Mouse (Mus musculus): Measurements from ENCODE around the gene B4galnt2. TPM values are rescaled to one million over a fixed set of nuclear protein-coding genes. Genes with fewer than 3 reads are reported as not detected.

B4galnt2 gene
- total RNA-seq, 1 experiment = 1.5 TPM

DNA sequence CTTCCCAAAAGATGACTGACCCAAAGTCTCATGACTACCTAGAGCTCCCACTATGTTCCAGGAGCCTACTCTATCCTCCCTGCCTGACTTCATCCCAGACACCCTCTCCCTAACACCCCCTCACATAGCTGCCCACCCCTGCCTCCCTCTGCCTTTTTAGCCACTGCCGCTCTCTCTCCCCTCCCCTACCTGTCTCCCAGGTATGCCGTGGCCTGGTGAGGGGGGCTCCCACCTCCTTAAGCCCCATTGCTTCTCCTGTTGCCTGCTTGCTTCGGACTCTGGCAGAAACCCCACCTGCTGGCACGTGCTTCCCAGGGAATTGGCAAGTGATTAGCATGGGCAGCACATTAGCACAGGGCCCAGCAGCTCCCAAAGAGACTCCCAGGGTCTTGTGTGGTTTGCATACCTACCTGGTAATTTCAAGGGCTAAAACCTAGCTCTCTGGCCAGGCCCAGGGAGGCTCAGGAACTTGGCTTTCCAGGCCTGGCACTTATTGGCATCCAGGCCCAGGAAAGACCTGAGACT is 85.1 kb downstream of the B4galnt2 start:
- Histone ChIP-seq H3K27ac (ENCODE audit: insufficient read depth, low read depth, low read length, poor library complexity, severe bottlenecking) (no peak overlapping the region), H3K9me3 (ENCODE audit: control insufficient read depth, insufficient read depth, low read depth, low read length) (no peaks in the 10 kb centered on the region), H3K9ac (ENCODE audit: insufficient read depth, low read depth, low read length, poor library complexity, severe bottlenecking) (no peak overlapping the region), H3K4me3 (ENCODE audit: insufficient read depth in 1 of 2, low read depth in 1 of 2, low read length in 2 of 2, poor library complexity in 1 of 2, severe bottlenecking in 1 of 2) (no peak overlapping the region), H3K4me1 (ENCODE audit: control insufficient read depth in 2 of 2, insufficient read depth in 2 of 2, low read length in 2 of 2, poor library complexity in 1 of 2) (peaks cover 8 to 30% of the 10 kb centered on the region in 2 experiments), H3K36me3 (ENCODE audit: control insufficient read depth, insufficient read depth, low read length, poor library complexity, severe bottlenecking) (no peaks in the 10 kb centered on the region)
- TF ChIP-seq HCFC1 (IDR thresholded peaks at IDR 0.05; ENCODE audit: borderline replicate concordance, insufficient read depth, low read length) (no peak), ZNF384 (IDR thresholded peaks at IDR 0.05; ENCODE audit: low read depth, low read length) (no peak), CHD2 (IDR thresholded peaks at IDR 0.05; ENCODE audit: low read depth, low read length) (no peak), ZC3H11A (IDR thresholded peaks at IDR 0.05; ENCODE audit: borderline replicate concordance, low read depth, low read length) (no peak), MAFK (IDR thresholded peaks at IDR 0.05; ENCODE audit: insufficient read depth, low read depth, low read length) (no peak)
- in situ Hi-C loops (cut with MboI; ENCODE audit: low sequenced_read_pairs in 2 of 2, unreplicated experiment in 2 of 2) = no loop called here
- DNase-seq (ENCODE audit: low read depth, low spot score) = no peak

DNA sequence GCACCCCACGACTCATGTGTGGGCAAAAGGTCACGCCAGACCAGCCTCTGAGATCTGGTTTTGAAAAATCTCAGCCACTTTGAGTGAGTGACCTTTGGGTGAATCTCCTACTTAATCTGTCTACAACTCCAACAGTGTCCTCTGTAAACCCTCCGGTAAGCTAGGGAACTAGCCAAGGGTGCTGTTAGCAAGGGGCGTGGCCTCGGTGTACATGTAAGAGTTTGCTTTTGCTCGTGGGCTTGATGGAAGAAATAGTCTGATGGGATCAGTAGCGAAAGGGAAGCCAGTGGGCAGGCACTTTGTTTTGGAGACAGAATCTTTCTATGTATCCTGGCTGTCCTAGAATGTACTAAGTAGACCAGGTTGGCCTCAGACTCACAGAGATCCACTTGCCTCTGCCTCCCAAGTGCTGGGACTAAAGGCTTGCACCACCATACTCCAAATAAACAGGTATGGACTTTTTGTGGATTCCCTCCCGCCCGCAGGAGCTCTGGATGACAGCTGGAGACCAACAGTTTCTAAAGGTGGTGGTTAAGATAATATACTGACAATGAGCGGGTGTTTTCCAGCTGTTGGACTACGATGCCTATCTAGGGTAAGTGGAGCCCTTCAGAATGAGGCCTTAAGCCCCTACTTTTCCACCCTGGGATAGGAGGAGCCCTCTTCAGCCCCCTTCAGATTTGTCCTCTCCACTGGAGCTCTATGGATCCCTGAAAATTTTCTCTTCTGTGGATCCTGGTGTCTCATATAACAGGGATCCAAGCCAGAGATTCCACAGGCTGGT is 86.3 kb downstream of the B4galnt2 start:
- H3K4me3 ChIP-seq (ENCODE audit: insufficient read depth in 1 of 2, low read depth in 1 of 2, low read length in 2 of 2, poor library complexity in 1 of 2, severe bottlenecking in 1 of 2) = no peak overlapping the region
- DNase-seq (ENCODE audit: low read depth, low spot score) = no peak
- no peaks in the 10 kb centered on the region for H3K9me3 ChIP-seq (ENCODE audit: control insufficient read depth, insufficient read depth, low read depth, low read length)
- no peaks in the 10 kb centered on the region for H3K36me3 ChIP-seq (ENCODE audit: control insufficient read depth, insufficient read depth, low read length, poor library complexity, severe bottlenecking)
- TF ChIP-seq ZNF384 (IDR thresholded peaks at IDR 0.05; ENCODE audit: low read depth, low read length) = no peak
- TF ChIP-seq CHD2 (IDR thresholded peaks at IDR 0.05; ENCODE audit: low read depth, low read length) = no peak
- no peak for TF ChIP-seq ZC3H11A (IDR thresholded peaks at IDR 0.05; ENCODE audit: borderline replicate concordance, low read depth, low read length)
- no peak for TF ChIP-seq HCFC1 (IDR thresholded peaks at IDR 0.05; ENCODE audit: borderline replicate concordance, insufficient read depth, low read length)
- TF ChIP-seq MAFK (IDR thresholded peaks at IDR 0.05; ENCODE audit: insufficient read depth, low read depth, low read length) = no peak
- peaks cover 8 to 19% of the 10 kb centered on the region in 2 experiments; a peak in 3 of 4 replicates for H3K4me1 ChIP-seq (ENCODE audit: control insufficient read depth in 2 of 2, insufficient read depth in 2 of 2, low read length in 2 of 2, poor library complexity in 1 of 2)
- no peak overlapping the region for H3K27ac ChIP-seq (ENCODE audit: insufficient read depth, low read depth, low read length, poor library complexity, severe bottlenecking)
- H3K9ac ChIP-seq (ENCODE audit: insufficient read depth, low read depth, low read length, poor library complexity, severe bottlenecking) = no peak overlapping the region
- in situ Hi-C loops (cut with MboI; ENCODE audit: low sequenced_read_pairs in 2 of 2, unreplicated experiment in 2 of 2) = no loop called here

- in situ Hi-C loops (cut with MboI; ENCODE audit: low sequenced_read_pairs in 2 of 2, unreplicated experiment in 2 of 2) = no loop called here
- no peak overlapping the region for H3K27ac ChIP-seq (ENCODE audit: insufficient read depth, low read depth, low read length, poor library complexity, severe bottlenecking)
- no peaks in the 10 kb centered on the region for H3K9me3 ChIP-seq (ENCODE audit: control insufficient read depth, insufficient read depth, low read depth, low read length)
- H3K4me3 ChIP-seq (ENCODE audit: insufficient read depth in 1 of 2, low read depth in 1 of 2, low read length in 2 of 2, poor library complexity in 1 of 2, severe bottlenecking in 1 of 2) = no peak overlapping the region
- H3K4me1 ChIP-seq (ENCODE audit: control insufficient read depth in 2 of 2, insufficient read depth in 2 of 2, low read length in 2 of 2, poor library complexity in 1 of 2) = peaks cover 3 to 13% of the 10 kb centered on the region in 2 experiments; a peak in 3 of 4 replicates
- DNase-seq (ENCODE audit: low read depth, low spot score) = peak; percentile 65
- no peak overlapping the region for H3K9ac ChIP-seq (ENCODE audit: insufficient read depth, low read depth, low read length, poor library complexity, severe bottlenecking)
- TF ChIP-seq CHD2 (IDR thresholded peaks at IDR 0.05; ENCODE audit: low read depth, low read length) (no peak), HCFC1 (IDR thresholded peaks at IDR 0.05; ENCODE audit: borderline replicate concordance, insufficient read depth, low read length) (no peak), MAFK (IDR thresholded peaks at IDR 0.05; ENCODE audit: insufficient read depth, low read depth, low read length) (0 out of 2 replicates have a peak, but pooled peaks have one; percentile 21), ZNF384 (IDR thresholded peaks at IDR 0.05; ENCODE audit: low read depth, low read length) (peak; percentile 99), ZC3H11A (IDR thresholded peaks at IDR 0.05; ENCODE audit: borderline replicate concordance, low read depth, low read length) (0 out of 2 replicates have a peak, but pooled peaks have one; percentile 46)
- H3K36me3 ChIP-seq (ENCODE audit: control insufficient read depth, insufficient read depth, low read length, poor library complexity, severe bottlenecking) = no peaks in the 10 kb centered on the region
Measured at GRCm38 (mm10) chr11:95827464-95828085, 87.1 kb downstream of the B4galnt2 start.

DNA sequence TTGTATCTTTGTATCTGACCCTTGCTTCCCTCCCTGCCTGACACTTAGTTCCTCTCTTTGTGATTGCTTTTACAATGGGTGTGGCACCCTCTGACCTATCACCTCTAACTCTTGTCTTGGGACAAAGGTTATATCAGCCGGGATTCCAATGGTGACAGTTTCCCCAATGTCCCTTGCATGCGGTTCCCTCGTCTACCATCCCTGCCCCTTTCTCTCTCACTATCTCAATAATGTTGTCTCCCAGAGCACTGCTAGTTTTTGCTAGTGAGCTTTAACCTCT is 87.6 kb downstream of the B4galnt2 start:
- TF ChIP-seq CHD2 (IDR thresholded peaks at IDR 0.05; ENCODE audit: low read depth, low read length) (no peak), MAFK (IDR thresholded peaks at IDR 0.05; ENCODE audit: insufficient read depth, low read depth, low read length) (no peak), ZC3H11A (IDR thresholded peaks at IDR 0.05; ENCODE audit: borderline replicate concordance, low read depth, low read length) (no peak), ZNF384 (IDR thresholded peaks at IDR 0.05; ENCODE audit: low read depth, low read length) (no peak), HCFC1 (IDR thresholded peaks at IDR 0.05; ENCODE audit: borderline replicate concordance, insufficient read depth, low read length) (no peak)
- Histone ChIP-seq H3K4me3 (ENCODE audit: insufficient read depth in 1 of 2, low read depth in 1 of 2, low read length in 2 of 2, poor library complexity in 1 of 2, severe bottlenecking in 1 of 2) (no peak overlapping the region), H3K9me3 (ENCODE audit: control insufficient read depth, insufficient read depth, low read depth, low read length) (no peaks in the 10 kb centered on the region), H3K27ac (ENCODE audit: insufficient read depth, low read depth, low read length, poor library complexity, severe bottlenecking) (no peak overlapping the region), H3K36me3 (ENCODE audit: control insufficient read depth, insufficient read depth, low read length, poor library complexity, severe bottlenecking) (no peaks in the 10 kb centered on the region), H3K9ac (ENCODE audit: insufficient read depth, low read depth, low read length, poor library complexity, severe bottlenecking) (no peak overlapping the region), H3K4me1 (ENCODE audit: control insufficient read depth in 2 of 2, insufficient read depth in 2 of 2, low read length in 2 of 2, poor library complexity in 1 of 2) (peaks cover 3 to 9% of the 10 kb centered on the region in 2 experiments; a peak in 3 of 4 replicates)
- no peak for DNase-seq (ENCODE audit: low read depth, low spot score)
- in situ Hi-C loops (cut with MboI; ENCODE audit: low sequenced_read_pairs in 2 of 2, unreplicated experiment in 2 of 2) = no loop called here

Measured in ES-E14 (cell line).